Comparison of ENCODE assay signal across 13 mouse cellular contexts in genomic region chr16:87220611-87221010, GRCm38 (mm10).
"Had no signal": no experiment of that assay in that cellular context is flagged by ENCODE, and none has a peak within 500 bp of the region (broad histone marks: within the 10 kb centered on the region; RNA-seq: fewer than 3 reads in every experiment).

No protein-coding gene starts in this region.

- H3K36me3 ChIP-seq: midbrain, embryonic 13.5 days; midbrain, embryonic 15.5 days; neural tube, embryonic 12.5 days; stomach, embryonic 15.5 days had no signal

- H3K4me1 ChIP-seq: midbrain, embryonic 13.5 days; midbrain, embryonic 15.5 days; neural tube, embryonic 12.5 days; stomach, embryonic 15.5 days had no signal

- H3K9ac ChIP-seq: lung, embryonic 14.5 days; midbrain, embryonic 13.5 days; midbrain, embryonic 15.5 days; neural tube, embryonic 12.5 days; stomach, embryonic 15.5 days had no signal

- H3K27me3 ChIP-seq: midbrain, embryonic 13.5 days; midbrain, embryonic 15.5 days; neural tube, embryonic 12.5 days; stomach, embryonic 15.5 days had no signal

- ATAC-seq: midbrain, embryonic 13.5 days; midbrain, embryonic 15.5 days had no signal

- H3K9me3 ChIP-seq: midbrain, embryonic 13.5 days; midbrain, embryonic 15.5 days; neural tube, embryonic 12.5 days; stomach, embryonic 15.5 days had no signal

- H3K4me3 ChIP-seq: midbrain, embryonic 13.5 days; midbrain, embryonic 15.5 days; neural tube, embryonic 12.5 days; stomach, embryonic 15.5 days had no signal

- H3K27ac ChIP-seq: midbrain, embryonic 13.5 days; midbrain, embryonic 15.5 days; neural tube, embryonic 12.5 days; stomach, embryonic 15.5 days; stomach, postnatal 0 days had no signal

- H3K4me2 ChIP-seq: lung, embryonic 14.5 days; midbrain, embryonic 11.5 days; midbrain, embryonic 13.5 days; midbrain, embryonic 15.5 days; neural tube, embryonic 12.5 days; stomach, embryonic 15.5 days had no signal

- DNase-seq: lung, adult 18-20 months; lung, embryonic 14.5 days; lung, postnatal 10 days; lung, postnatal 4 days; right cerebral cortex, postnatal 14 days; thymus, adult 2 months; thymus, postnatal 25 days had no signal
